Mouse (Mus musculus) embryonic facial prominence, embryonic 15.5 days (tissue): ENCODE data around the gene Lrmda. TPM values are rescaled to one million over a fixed set of nuclear protein-coding genes. Genes with fewer than 3 reads are reported as not detected.
A peak's percentile ranks its signal among the peaks of the same experiment; 100 is the strongest.

Source experiments
- ATAC-seq: fragments of 200-750 bp; cut with Nextera tagmentation; 2 replicates; pipeline ENCODE4 v1.8.0; 2017; ENCODE audit warnings: low read depth, moderate TSS enrichment; ENCODE audit not compliant: insufficient number of reproducible peaks, low FRiP score, low TSS enrichment
- H3K27ac ChIP-seq: fragments of 300-500 bp; sonication (generic); replicated peaks from 2 replicates; pipeline ENCODE4 v1.5.1; 2015; ENCODE audit warnings: mild to moderate bottlenecking, inconsistent platforms
- H3K27me3 ChIP-seq: fragments of 300-500 bp; sonication (generic); 2 replicates; pipeline ENCODE4 v1.6.1; 2015; ENCODE audit warnings: inconsistent platforms
- H3K36me3 ChIP-seq: fragments of 300-500 bp; sonication (generic); 2 replicates; pipeline ENCODE4 v1.6.1; 2015; ENCODE audit warnings: mild to moderate bottlenecking, inconsistent platforms
- H3K4me1 ChIP-seq: fragments of 300-500 bp; sonication (generic); 2 replicates; pipeline ENCODE4 v1.6.1; 2015; ENCODE audit warnings: inconsistent platforms
- H3K4me2 ChIP-seq: fragments of 300-500 bp; sonication (generic); replicated peaks from 2 replicates; pipeline ENCODE4 v1.6.1; 2015; ENCODE audit warnings: mild to moderate bottlenecking, inconsistent platforms
- H3K4me3 ChIP-seq: fragments of 300-500 bp; sonication (generic); replicated peaks from 2 replicates; pipeline ENCODE4 v1.5.1; 2015; ENCODE audit warnings: mild to moderate bottlenecking, inconsistent platforms
- H3K9ac ChIP-seq: fragments of 300-500 bp; sonication (generic); 2 replicates; pipeline ENCODE4 v1.6.1; 2015; ENCODE audit warnings: inconsistent platforms
- H3K9me3 ChIP-seq: fragments of 300-500 bp; sonication (generic); replicated peaks from 2 replicates; pipeline ENCODE4 v1.6.1; 2016; ENCODE audit warnings: inconsistent platforms
- WGBS: fragments of 180-500 bp; shearing (Covaris S2); methylation state at CpG from one replicate; pipeline ENCODE4 v1.1.7; 2015; 5-methylcytosine and 5-hydroxymethylcytosine counted together
- polyA plus RNA-seq: library from polyadenylated mRNA; unstranded; fragments of >200 nt; fragmentation: Nextera tagmentation; extraction: Ambion mirVana; gene quantifications from 2 replicates; pipeline ENCODE4 v1.2.1, GENCODE M21; 2015

Gene Lrmda
- polyA plus RNA-seq, 1 experiment from 2014 or later: 0.64 TPM

DNA sequence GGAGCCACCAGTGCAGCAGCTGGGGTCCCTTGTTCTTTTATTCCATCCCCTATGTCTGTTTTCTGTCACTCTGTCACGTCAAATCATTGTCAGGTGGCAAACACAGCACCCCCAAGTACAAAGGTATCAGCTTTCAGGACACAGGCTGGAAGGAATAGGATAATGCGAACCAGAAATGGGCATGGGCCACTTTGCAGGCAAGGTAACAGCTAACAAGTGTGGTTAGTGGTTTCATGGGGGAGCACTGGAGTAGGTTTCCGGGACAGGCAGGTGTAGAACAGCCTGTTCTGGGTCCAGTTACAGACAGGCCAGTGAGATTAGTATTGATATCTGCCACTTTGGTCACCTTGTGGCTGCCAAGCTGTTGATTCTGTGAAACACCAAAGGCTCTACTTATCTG lies 917.2 kb downstream of the Lrmda start:
- 42% methylated on average over 3 of the region's 3 CpGs for WGBS
- Histone ChIP-seq H3K4me3 (no peak overlapping the region), H3K4me1 (peaks cover 10% of the 10 kb centered on the region; the same call in 1 of the 2 replicates), H3K4me2 (no peak overlapping the region), H3K36me3 (no peaks in the 10 kb centered on the region), H3K27ac (no peak overlapping the region), H3K9me3 (no peaks in the 10 kb centered on the region), H3K9ac (no peak overlapping the region), H3K27me3 (no peaks in the 10 kb centered on the region)
- no peak for ATAC-seq

DNA sequence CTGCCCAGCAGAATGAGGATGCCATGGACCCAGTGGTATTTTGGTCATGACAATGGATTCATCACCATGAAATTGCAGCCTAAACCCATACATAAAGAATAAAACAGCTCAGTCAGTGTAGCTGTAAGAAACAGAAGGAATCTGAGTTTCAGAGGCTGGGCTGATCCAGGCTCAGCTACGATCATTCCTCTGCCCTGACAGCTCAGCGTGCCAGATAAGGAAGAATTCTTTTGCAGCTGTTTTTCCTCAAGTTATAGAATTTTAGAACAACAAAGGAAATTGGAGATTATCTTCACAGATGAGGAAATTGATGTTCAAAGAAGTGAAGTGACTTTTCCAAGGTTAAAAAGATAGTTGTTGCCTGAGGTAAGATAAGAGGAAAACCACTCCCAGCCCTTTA lies 921.1 kb downstream of the Lrmda start:
- WGBS: 43% methylated on average over 2 of the region's 2 CpGs
- H3K4me1 ChIP-seq: peaks cover 8% of the 10 kb centered on the region; the same call in 1 of the 2 replicates
- H3K27me3 ChIP-seq: no peaks in the 10 kb centered on the region
- H3K36me3 ChIP-seq: no peaks in the 10 kb centered on the region
- 0 out of 2 replicates have a peak overlapping the region, but pooled peaks have one; percentile 7 for H3K27ac ChIP-seq
- no peaks in the 10 kb centered on the region for H3K9me3 ChIP-seq
- H3K9ac ChIP-seq: no peak overlapping the region
- no peak for ATAC-seq
- no peak overlapping the region for H3K4me2 ChIP-seq
- no peak overlapping the region for H3K4me3 ChIP-seq

GRCm38 (mm10) chr14:22942569-22942968 lies 923.1 kb downstream of the Lrmda start:
- no peaks in the 10 kb centered on the region for H3K27me3 ChIP-seq
- no peak overlapping the region for H3K4me3 ChIP-seq
- no peaks in the 10 kb centered on the region for H3K9me3 ChIP-seq
- no peak for ATAC-seq
- H3K4me2 ChIP-seq: no peak overlapping the region
- H3K9ac ChIP-seq: no peak overlapping the region
- H3K4me1 ChIP-seq: peaks cover 8% of the 10 kb centered on the region; the same call in 1 of the 2 replicates
- no peaks in the 10 kb centered on the region for H3K36me3 ChIP-seq
- no peak overlapping the region for H3K27ac ChIP-seq
- 90% methylated on average over 2 of the region's 2 CpGs for WGBS

DNA sequence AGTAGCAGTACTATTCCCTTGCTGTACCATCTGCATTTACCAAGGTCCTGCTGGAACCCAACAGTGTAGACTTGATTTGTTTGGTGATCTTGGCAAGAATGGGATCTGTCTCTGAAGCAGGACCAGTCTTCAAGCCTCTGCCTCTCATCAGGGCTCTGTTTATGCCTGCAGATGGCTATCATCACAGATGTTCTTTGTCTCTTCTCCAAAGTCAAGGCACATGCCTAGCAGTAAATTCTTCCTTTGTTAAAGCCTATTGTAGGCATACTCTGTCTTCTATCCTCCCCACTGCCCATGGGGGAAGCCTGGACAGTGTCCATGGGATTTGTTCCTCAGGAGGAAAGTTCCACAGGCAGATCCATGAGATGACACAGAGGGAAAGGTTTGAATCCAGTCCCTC lies 930.0 kb downstream of the Lrmda start:
- H3K9me3 ChIP-seq: no peaks in the 10 kb centered on the region
- H3K4me2 ChIP-seq: no peak overlapping the region
- H3K27me3 ChIP-seq: no peaks in the 10 kb centered on the region
- no peak overlapping the region for H3K27ac ChIP-seq
- no peak overlapping the region for H3K4me3 ChIP-seq
- ATAC-seq: no peak
- no peaks in the 10 kb centered on the region for H3K4me1 ChIP-seq
- no peak overlapping the region for H3K9ac ChIP-seq
- no peaks in the 10 kb centered on the region for H3K36me3 ChIP-seq

DNA sequence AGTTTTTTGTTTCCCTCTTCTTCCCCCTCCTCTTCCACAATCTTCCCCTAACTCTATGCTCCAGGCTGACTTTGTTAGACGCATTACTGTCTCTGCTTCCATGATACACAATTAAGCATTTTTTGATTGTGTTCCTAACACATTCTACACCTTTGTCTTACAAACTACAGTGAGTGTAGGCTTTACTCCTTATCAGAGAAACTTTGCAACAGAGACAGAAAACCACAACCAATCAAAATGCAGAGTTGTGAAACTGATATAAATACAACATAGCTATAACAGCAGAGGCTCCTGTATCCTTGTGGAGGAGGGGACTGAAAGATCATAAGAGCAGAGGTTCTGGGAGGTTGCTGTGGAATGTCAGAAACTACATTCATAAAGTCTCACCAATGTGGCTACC lies 933.5 kb downstream of the Lrmda start:
- WGBS: 73% methylated on average over 1 of the region's 1 CpGs
- H3K4me3 ChIP-seq: no peak overlapping the region
- no peak for ATAC-seq
- H3K9me3 ChIP-seq: no peaks in the 10 kb centered on the region
- H3K4me2 ChIP-seq: no peak overlapping the region
- no peak overlapping the region for H3K9ac ChIP-seq
- H3K27me3 ChIP-seq: no peaks in the 10 kb centered on the region
- H3K36me3 ChIP-seq: no peaks in the 10 kb centered on the region
- no peak overlapping the region for H3K27ac ChIP-seq
- no peaks in the 10 kb centered on the region for H3K4me1 ChIP-seq

DNA sequence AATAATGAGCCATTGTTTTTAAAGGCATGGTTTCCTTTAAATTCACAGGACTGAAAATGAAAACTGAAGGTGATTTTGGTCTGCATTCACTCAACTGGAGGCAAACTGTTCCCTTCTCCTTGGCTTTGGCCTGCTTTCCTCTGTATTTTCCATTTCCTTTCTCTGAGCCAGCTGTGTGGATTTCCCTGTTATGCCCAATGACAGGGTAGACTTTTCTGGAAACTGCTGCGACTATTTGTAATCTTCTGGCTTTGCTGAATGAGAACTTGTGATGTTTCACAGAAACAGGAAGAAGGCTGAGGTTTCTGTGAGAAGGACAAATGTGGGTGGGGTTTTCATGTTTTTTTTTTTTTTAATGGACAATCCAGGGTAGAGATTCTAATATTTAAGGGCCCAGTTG lies 940.7 kb downstream of the Lrmda start:
- Histone ChIP-seq H3K9ac (no peak overlapping the region), H3K27ac (no peak overlapping the region), H3K4me1 (no peaks in the 10 kb centered on the region), H3K36me3 (no peaks in the 10 kb centered on the region), H3K4me2 (no peak overlapping the region), H3K9me3 (no peaks in the 10 kb centered on the region), H3K27me3 (no peaks in the 10 kb centered on the region), H3K4me3 (no peak overlapping the region)
- no peak for ATAC-seq
- 60% methylated on average over 1 of the region's 1 CpGs for WGBS

GRCm38 (mm10) chr14:22964796-22965660 lies 945.5 kb downstream of the Lrmda start:
- no peak for ATAC-seq
- Histone ChIP-seq H3K4me1 (no peaks in the 10 kb centered on the region), H3K27me3 (no peaks in the 10 kb centered on the region), H3K4me3 (no peak overlapping the region), H3K27ac (0 out of 2 replicates have a peak overlapping the region, but pooled peaks have one; percentile 22), H3K4me2 (no peak overlapping the region), H3K9me3 (no peaks in the 10 kb centered on the region), H3K9ac (no peak overlapping the region), H3K36me3 (no peaks in the 10 kb centered on the region)
- WGBS: 69% methylated on average over 9 of the region's 9 CpGs

GRCm38 (mm10) chr14:22968705-22969104 lies 949.2 kb downstream of the Lrmda start:
- Histone ChIP-seq H3K4me2 (no peak overlapping the region), H3K36me3 (no peaks in the 10 kb centered on the region), H3K27ac (no peak overlapping the region), H3K4me3 (no peak overlapping the region), H3K27me3 (no peaks in the 10 kb centered on the region), H3K4me1 (no peaks in the 10 kb centered on the region), H3K9ac (no peak overlapping the region), H3K9me3 (no peaks in the 10 kb centered on the region)
- 70% methylated on average over 5 of the region's 5 CpGs for WGBS
- no peak for ATAC-seq

DNA sequence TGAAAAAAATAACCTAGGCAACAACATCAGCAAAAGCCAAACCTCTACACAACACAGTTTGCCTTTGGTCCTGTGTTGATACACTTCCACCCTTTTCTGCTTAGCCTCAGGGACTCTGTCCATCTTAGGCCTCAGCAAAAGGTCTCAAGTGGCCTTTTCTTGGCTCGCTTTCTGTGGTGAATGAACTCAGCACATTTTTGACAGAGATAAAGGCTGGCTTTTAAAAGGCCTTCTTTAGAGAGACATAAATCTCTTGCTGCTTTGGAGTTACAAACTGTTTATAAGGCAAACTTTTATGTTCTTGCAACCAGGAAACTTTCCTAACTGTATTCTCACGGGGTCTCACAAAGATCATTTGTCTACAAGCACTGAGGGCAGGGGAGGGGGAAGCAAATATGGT lies 967.2 kb downstream of the Lrmda start:
- ATAC-seq: no peak
- Histone ChIP-seq H3K9me3 (no peaks in the 10 kb centered on the region), H3K36me3 (no peaks in the 10 kb centered on the region), H3K4me1 (no peaks in the 10 kb centered on the region), H3K27ac (no peak overlapping the region), H3K9ac (no peak overlapping the region), H3K4me3 (no peak overlapping the region), H3K27me3 (no peaks in the 10 kb centered on the region), H3K4me2 (no peak overlapping the region)
- WGBS: 87% methylated on average over 2 of the region's 2 CpGs

- 69% methylated on average over 3 of the region's 3 CpGs for WGBS
- no peak overlapping the region for H3K4me3 ChIP-seq
- H3K4me2 ChIP-seq: no peak overlapping the region
- no peak overlapping the region for H3K9ac ChIP-seq
- H3K9me3 ChIP-seq: no peaks in the 10 kb centered on the region
- no peaks in the 10 kb centered on the region for H3K27me3 ChIP-seq
- H3K36me3 ChIP-seq: no peaks in the 10 kb centered on the region
- no peak for ATAC-seq
- no peaks in the 10 kb centered on the region for H3K4me1 ChIP-seq
- H3K27ac ChIP-seq: no peak overlapping the region
Measured at GRCm38 (mm10) chr14:22988090-22988669, 968.7 kb downstream of the Lrmda start.

DNA sequence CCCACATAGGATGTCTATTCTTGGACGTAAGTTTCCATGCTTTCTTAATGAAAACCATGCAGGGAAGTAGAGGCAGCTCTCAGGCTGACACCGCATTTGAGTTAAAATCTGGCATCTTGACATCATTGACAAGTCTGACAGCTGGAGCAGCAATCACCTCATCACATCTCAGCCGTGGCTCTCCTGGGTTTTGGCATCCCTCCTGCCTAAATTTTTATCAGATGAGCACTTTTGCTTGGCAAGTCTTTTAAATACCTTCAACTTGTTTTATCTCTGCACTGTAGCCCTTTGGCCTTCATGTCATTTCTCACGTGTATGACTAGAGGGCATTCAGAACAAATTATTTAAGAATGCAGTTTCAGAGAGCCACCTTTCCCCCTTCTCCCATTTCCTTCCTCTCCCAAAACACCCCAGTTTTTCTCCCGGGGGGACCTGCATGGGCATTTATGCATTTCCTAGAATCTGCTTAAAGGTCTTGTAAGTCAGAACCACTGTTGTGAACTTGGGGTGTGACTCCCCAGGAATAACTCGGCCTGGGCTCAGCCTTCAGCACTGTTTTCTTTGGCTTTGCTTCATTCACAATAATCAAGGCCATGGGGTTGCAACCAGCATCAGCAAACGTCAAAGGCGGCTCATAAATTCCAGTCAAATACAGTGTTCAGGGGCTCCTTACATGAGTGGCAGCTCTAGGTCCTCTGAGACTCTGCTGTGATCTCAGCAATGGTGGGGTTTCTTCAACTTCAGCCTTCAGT lies 975.8 kb downstream of the Lrmda start:
- ATAC-seq: no peak; the same call in 1 of the 2 replicates
- H3K9me3 ChIP-seq: no peaks in the 10 kb centered on the region
- H3K9ac ChIP-seq: no peak overlapping the region
- no peaks in the 10 kb centered on the region for H3K36me3 ChIP-seq
- no peak overlapping the region for H3K4me3 ChIP-seq
- 33% methylated on average over 8 of the region's 8 CpGs for WGBS
- no peaks in the 10 kb centered on the region for H3K27me3 ChIP-seq
- peak overlapping the region; percentile 22; the same call in 1 of the 2 replicates for H3K27ac ChIP-seq
- no peak overlapping the region for H3K4me2 ChIP-seq
- H3K4me1 ChIP-seq: 0 out of 2 replicates have a peak, but pooled peaks cover 7% of the 10 kb centered on the region
